Mouse (Mus musculus): ENCODE results near the gene Vcl.

- TF ChIP-seq CTCF (IDR thresholded peaks at IDR 0.05; ENCODE audit: borderline replicate concordance, insufficient read depth, low read length) (no peak), POLR2A (IDR thresholded peaks at IDR 0.05; ENCODE audit: low read depth, low read length) (no peak)
These were observed 37.9 kb downstream of the Vcl start for GRCm38 (mm10) chr14:20966959-20967670.

Data from embryonic fibroblast, embryonic 13.5 days (primary cell).